Mouse (Mus musculus) ES-E14 (cell line): Measurements from ENCODE around the gene Chac1. TPM values are rescaled to one million over a fixed set of nuclear protein-coding genes. Genes with fewer than 3 reads are reported as not detected.

ENCODE experiments used
- DNase-seq: peaks from one replicate; pipeline ENCODE4 v3.0.0-alpha.2; 2013; ENCODE audit warnings: low read depth, low spot score
- H3K27ac ChIP-seq: 2 replicates; pipeline ENCODE4 v1.5.1; 2012; ENCODE audit warnings: low read depth, mild to moderate bottlenecking, low read length, moderate library complexity, mixed read lengths; ENCODE audit not compliant: poor library complexity, insufficient read depth, severe bottlenecking
- H3K36me3 ChIP-seq: 2 replicates; pipeline ENCODE4 v1.6.1; 2012; ENCODE audit warnings: mild to moderate bottlenecking, low read length, moderate library complexity, mixed read lengths; ENCODE audit not compliant: control insufficient read depth, poor library complexity, insufficient read depth, severe bottlenecking
- H3K4me1 ChIP-seq, 2 experiments: fragments of 150-350 bp in 1 of 2; sonication (generic) in 1 of 2; 2 replicates each; pipeline ENCODE4 v1.6.1; 2012; ENCODE audit warnings: low read length in 2 of 2, mild to moderate bottlenecking in 1 of 2, mixed read lengths in 1 of 2; ENCODE audit not compliant: control insufficient read depth in 2 of 2, insufficient read depth in 2 of 2, poor library complexity in 1 of 2
- H3K4me3 ChIP-seq, 2 experiments: fragments of 150-350 bp in 1 of 2; sonication (generic) in 1 of 2; 2 replicates each; pipeline ENCODE4 v1.5.1; 2012; ENCODE audit warnings: low read length in 2 of 2, low read depth in 1 of 2, mild to moderate bottlenecking in 1 of 2, mixed read lengths in 1 of 2; ENCODE audit not compliant: insufficient read depth in 1 of 2, poor library complexity in 1 of 2, severe bottlenecking in 1 of 2
- H3K9ac ChIP-seq: 2 replicates; pipeline ENCODE4 v1.6.1; 2012; ENCODE audit warnings: low read depth, mild to moderate bottlenecking, low read length, mixed read lengths; ENCODE audit not compliant: poor library complexity, insufficient read depth, severe bottlenecking
- H3K9me3 ChIP-seq: fragments of 150-350 bp; sonication (generic); 2 replicates; pipeline ENCODE4 v1.6.1; 2012; ENCODE audit warnings: low read depth, mild to moderate bottlenecking, low read length; ENCODE audit not compliant: control insufficient read depth, insufficient read depth
- CHD2 ChIP-seq: IDR thresholded peaks from 2 replicates; pipeline ENCODE4 v1.6.1; 2014; ENCODE audit warnings: mild to moderate bottlenecking, low read depth, low read length, inconsistent platforms
- HCFC1 ChIP-seq: IDR thresholded peaks from 2 replicates; pipeline ENCODE4 v1.6.1; 2012; ENCODE audit warnings: low read length, inconsistent platforms, borderline replicate concordance; ENCODE audit not compliant: insufficient read depth
- MAFK ChIP-seq: IDR thresholded peaks from 2 replicates; pipeline ENCODE4 v1.6.1; 2014; ENCODE audit warnings: mild to moderate bottlenecking, low read depth, low read length, inconsistent platforms; ENCODE audit not compliant: insufficient read depth
- ZC3H11A ChIP-seq: IDR thresholded peaks from 2 replicates; pipeline ENCODE4 v1.6.1; 2012; ENCODE audit warnings: low read depth, mild to moderate bottlenecking, inconsistent platforms, low read length, borderline replicate concordance
- ZNF384 ChIP-seq: IDR thresholded peaks from 2 replicates; pipeline ENCODE4 v1.6.1; 2012; ENCODE audit warnings: low read depth, low read length, inconsistent platforms
- in situ Hi-C, 2 experiments: fragments of 600-800 bp; cut with MboI; formaldehyde crosslinking; loops; one replicate each; pipeline ENCODE4 v1.15.1; 2025; ENCODE audit warnings: low sequenced_read_pairs in 2 of 2, inconsistent platforms in 1 of 2; ENCODE audit not compliant: unreplicated experiment in 2 of 2
- total RNA-seq: library from RNA; depleted of rRNA; stranded (reverse); fragments of 300-350 nt; gene quantifications from 2 replicates; pipeline ENCODE4 v1.2.3, GENCODE M21; 2012; rRNA removed

The Chac1 gene
- total RNA-seq, 1 experiment, result 20.9 TPM

DNA sequence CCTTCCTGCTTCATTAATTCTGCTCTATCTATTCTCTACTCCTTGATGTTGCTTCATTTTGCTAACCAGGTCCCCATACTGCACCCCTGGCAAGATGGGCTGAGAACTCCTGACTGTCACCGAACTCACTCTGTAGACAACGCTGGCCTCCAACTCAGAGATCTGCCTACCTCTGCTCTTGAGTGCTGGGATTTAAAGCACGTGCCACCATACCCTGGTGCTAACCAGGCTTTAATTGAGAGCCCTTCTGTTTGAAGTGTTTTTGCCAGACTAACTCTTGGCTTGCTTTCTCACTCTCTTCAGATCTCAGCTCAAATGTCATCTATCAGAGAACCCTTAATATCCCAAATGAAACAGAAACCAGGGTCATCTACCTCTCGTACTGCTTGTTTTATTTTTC, 39.0 kb downstream of the Chac1 start:
- no peak overlapping the region for H3K9ac ChIP-seq
- DNase-seq, result no peak
- no peaks in the 10 kb centered on the region; a peak in 1 of 4 replicates for H3K4me1 ChIP-seq
- no peaks in the 10 kb centered on the region for H3K9me3 ChIP-seq
- H3K36me3 ChIP-seq, result peaks cover 4% of the 10 kb centered on the region
- no peak overlapping the region for H3K4me3 ChIP-seq
- no peak for TF ChIP-seq ZC3H11A
- no peak for TF ChIP-seq HCFC1
- TF ChIP-seq MAFK, result no peak
- in situ Hi-C loops, result no loop called here
- H3K27ac ChIP-seq, result no peak overlapping the region

- no peak for DNase-seq
- Histone ChIP-seq H3K27ac (no peak overlapping the region), H3K9me3 (no peaks in the 10 kb centered on the region), H3K4me1 (no peaks in the 10 kb centered on the region), H3K36me3 (peaks cover 2% of the 10 kb centered on the region), H3K9ac (no peak overlapping the region), H3K4me3 (no peak overlapping the region)
- in situ Hi-C loops, result no loop called here
- TF ChIP-seq MAFK, result no peak
- no peak for TF ChIP-seq ZC3H11A
- no peak for TF ChIP-seq CHD2
- TF ChIP-seq ZNF384, result no peak
- no peak for TF ChIP-seq HCFC1
Measured at GRCm38 (mm10) chr2:119398252-119398651, 47.2 kb downstream of the Chac1 start.

DNA sequence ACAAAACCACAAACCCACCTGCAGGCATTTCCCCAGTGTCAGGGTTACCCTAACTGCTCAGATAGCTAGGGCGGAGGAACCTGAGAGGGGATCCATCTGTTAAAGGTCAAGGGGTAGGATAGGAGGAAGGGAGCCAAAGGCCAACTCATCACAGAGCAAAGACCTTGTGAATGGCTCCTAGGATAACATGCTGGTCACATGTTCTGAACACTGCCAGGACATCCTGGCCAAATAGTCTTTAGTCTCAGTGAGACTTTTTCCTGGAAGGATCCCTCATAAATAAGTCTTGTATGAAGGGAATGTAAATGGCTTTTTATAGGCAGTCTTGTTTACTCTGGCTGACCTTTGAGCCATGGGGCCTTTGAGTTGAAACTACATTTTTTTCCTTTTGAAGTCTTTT, 47.6 kb downstream of the Chac1 start:
- TF ChIP-seq MAFK, result no peak
- no peak for TF ChIP-seq ZC3H11A
- no peak for TF ChIP-seq CHD2
- TF ChIP-seq ZNF384, result no peak
- TF ChIP-seq HCFC1, result no peak
- in situ Hi-C loops, result no loop called here
- H3K27ac ChIP-seq, result no peak overlapping the region
- DNase-seq, result no peak
- H3K36me3 ChIP-seq, result peaks cover 2% of the 10 kb centered on the region
- H3K9ac ChIP-seq, result no peak overlapping the region
- no peaks in the 10 kb centered on the region for H3K4me1 ChIP-seq
- no peaks in the 10 kb centered on the region for H3K9me3 ChIP-seq
- H3K4me3 ChIP-seq, result no peak overlapping the region

DNA sequence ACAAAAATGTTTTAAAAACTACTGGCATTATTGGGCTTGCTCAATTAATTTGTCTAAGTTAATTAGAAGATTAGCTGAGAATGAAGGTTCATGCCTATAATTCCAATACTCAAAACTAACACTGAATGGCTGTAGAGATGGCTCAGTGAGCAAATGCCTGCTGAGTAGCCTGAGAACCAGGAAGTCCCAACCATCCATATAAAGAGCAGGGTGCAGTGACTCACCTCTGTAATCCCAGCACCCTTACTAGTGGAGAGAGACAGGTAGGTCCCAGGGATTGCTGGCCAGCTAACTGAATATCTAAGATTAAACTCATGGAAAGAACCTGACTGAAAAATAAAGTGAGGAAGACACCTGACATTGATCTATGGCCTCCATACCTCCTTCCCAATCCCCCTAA, 48.3 kb downstream of the Chac1 start:
- no peak for DNase-seq
- in situ Hi-C loops, result no loop called here
- peaks cover 2% of the 10 kb centered on the region for H3K36me3 ChIP-seq

More for the DNA sequence above, 48.3 kb downstream of the Chac1 start:
- Histone ChIP-seq H3K9ac (no peak overlapping the region), H3K4me3 (no peak overlapping the region), H3K4me1 (no peaks in the 10 kb centered on the region), H3K9me3 (no peaks in the 10 kb centered on the region), H3K27ac (no peak overlapping the region)
- TF ChIP-seq ZC3H11A (no peak), CHD2 (no peak), HCFC1 (no peak), MAFK (no peak), ZNF384 (no peak)

Other genes with a start within 250 kb of the Chac1 start
- 37.3 and 42.2 TPM in 2 replicates for gene Rad51, start 238.4 kb upstream of the Chac1 start, total RNA-seq
- 72.9 and 95.9 TPM in 2 replicates for gene Rmdn3, start 194.2 kb upstream of the Chac1 start, total RNA-seq
- 12.7 and 14.1 TPM in 2 replicates for gene Gchfr, start 183.5 kb upstream of the Chac1 start, total RNA-seq
- 0.37 and 0.45 TPM in 2 replicates for gene Gm14137, start 176.7 kb upstream of the Chac1 start, total RNA-seq
- 15.7 and 19.8 TPM in 2 replicates for gene Zfyve19, start 142.6 kb upstream of the Chac1 start, total RNA-seq
- gene Dnajc17, start 142.4 kb upstream of the Chac1 start, total RNA-seq, result 11.7 and 15.2 TPM in 2 replicates
- gene Ppp1r14d, start 121.3 kb upstream of the Chac1 start, total RNA-seq, result 0.95 and 1.6 TPM in 2 replicates
- 80.3 and 167 TPM in 2 replicates for gene Spint1, start 113.9 kb upstream of the Chac1 start, total RNA-seq
- gene Rhov, start 80.0 kb upstream of the Chac1 start, total RNA-seq, result 1.8 and 1.9 TPM in 2 replicates
- gene Vps18, start 62.5 kb upstream of the Chac1 start, total RNA-seq, result 17.0 and 17.8 TPM in 2 replicates
- gene Dll4, start 25.4 kb upstream of the Chac1 start, total RNA-seq, result 0.27 and 0.42 TPM in 2 replicates
- 38.8 and 39.2 TPM in 2 replicates for gene Ino80, start 126.5 kb downstream of the Chac1 start, total RNA-seq
- gene Exd1, start 196.4 kb downstream of the Chac1 start, total RNA-seq, result 1.1 and 2.0 TPM in 2 replicates
- gene Chp1, start 196.5 kb downstream of the Chac1 start, total RNA-seq, result 21.5 and 29.7 TPM in 2 replicates